Mouse (Mus musculus) liver (tissue): Measurements from ENCODE around the gene Tecr.
"Not testable (repeated sequence)": the region's sequence is repeated elsewhere in the genome, so short reads cannot be mapped to it uniquely, and the experiment has no call there.

Source experiments
- DNase-seq: peaks from one replicate; pipeline ENCODE4 v3.0.0-alpha.2; 2020; ENCODE audit warnings: mixed read lengths

Gene Tecr

GRCm38 (mm10) chr8:83617111-83617510, 9.3 kb upstream of the Tecr start:
- DNase-seq, result no peak

DNA sequence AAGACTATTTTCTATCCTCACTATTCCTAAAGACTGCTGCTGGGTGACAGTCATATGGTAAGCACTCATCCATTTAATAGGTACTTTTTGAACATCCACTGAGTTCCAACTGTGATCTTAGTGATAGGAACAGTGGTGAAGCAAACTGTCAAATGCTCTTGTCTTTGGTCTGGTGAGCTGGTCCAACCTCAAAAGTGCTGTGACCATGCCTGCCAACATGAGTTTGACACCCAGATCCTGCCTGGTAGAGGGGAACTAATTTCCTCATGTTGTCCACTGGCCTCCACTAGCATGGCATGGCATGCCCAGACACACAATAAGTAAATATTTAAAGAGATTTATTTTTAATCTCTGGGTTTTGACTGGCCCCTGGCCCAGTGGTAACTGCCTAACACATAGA, 8.9 kb upstream of the Tecr start:
- no peak for DNase-seq

GRCm38 (mm10) chr8:83613695-83614094, 5.9 kb upstream of the Tecr start:
- DNase-seq, result no peak

GRCm38 (mm10) chr8:83611921-83612320, 4.2 kb upstream of the Tecr start:
- no peak for DNase-seq

GRCm38 (mm10) chr8:83609547-83610180, 1.9 kb upstream of the Tecr start:
- DNase-seq, result no peak

- DNase-seq, result no peak
Measured at GRCm38 (mm10) chr8:83609086-83609485, 1.3 kb upstream of the Tecr start.

DNA sequence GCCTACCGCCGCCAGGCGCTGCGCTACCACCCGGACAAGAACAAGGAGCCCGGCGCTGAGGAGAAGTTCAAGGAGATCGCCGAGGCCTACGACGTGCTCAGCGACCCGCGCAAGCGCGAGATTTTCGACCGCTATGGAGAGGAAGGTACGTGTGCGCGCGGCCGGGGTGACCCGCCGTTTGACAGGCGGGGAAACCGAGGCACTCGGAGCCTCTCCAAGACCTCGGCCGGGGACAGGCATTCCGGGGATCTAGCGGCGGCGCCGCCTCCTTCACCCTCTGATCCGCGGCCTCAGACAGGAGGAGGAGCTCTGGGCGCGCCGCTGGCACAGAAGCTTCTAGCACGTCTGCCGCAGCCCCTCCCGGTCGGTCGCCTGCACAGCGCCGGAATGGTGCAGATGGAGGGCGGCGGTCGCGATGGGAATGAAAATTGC, 643 bp upstream of the Tecr start:
- DNase-seq, result peak; percentile 92

- DNase-seq, result no peak
Measured at GRCm38 (mm10) chr8:83602650-83603029, 5.1 kb downstream of the Tecr start.

DNA sequence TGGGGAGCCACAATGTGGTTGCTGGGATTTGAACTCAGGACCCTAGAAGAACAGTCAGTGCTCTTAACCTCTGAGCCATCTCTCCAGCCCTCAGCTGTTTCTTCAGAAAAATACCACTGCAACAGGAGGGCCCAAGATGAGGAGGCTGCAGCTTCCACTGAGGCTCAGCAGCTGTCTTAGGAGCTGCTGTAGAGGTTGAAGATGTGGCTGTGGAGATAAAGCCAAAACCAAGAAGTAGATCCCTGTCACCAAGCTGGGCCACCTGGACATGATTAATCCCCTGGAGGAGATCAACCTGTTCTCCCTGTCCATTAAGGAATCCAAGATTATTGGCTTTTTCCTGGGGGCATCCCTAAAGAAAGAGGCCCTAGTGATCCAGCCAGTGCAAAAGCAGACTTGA, 8.0 kb downstream of the Tecr start:
- DNase-seq, result peak; percentile 34

DNA sequence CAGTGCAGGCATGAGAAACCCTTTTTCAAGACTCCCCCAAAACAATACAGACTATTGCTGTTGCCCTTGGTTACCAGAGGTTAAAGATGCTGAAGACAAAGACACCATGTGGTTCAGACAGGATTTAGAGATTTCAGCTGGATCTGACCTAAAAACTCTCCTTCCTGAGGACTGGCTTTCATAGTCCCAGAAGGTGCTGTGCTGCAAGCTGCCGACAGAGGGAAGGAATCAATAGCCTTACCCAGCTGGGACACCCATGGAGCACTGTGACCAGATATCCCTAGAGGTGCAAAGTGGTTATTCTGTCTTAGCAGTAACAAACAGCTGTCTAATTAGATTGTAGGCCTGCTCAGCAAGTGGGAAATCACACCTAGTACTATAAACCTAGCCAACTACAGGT, 9.6 kb downstream of the Tecr start:
- DNase-seq, result no peak

- peak; percentile 51 for DNase-seq
Measured at GRCm38 (mm10) chr8:83596369-83596768, 11.4 kb downstream of the Tecr start.

DNA sequence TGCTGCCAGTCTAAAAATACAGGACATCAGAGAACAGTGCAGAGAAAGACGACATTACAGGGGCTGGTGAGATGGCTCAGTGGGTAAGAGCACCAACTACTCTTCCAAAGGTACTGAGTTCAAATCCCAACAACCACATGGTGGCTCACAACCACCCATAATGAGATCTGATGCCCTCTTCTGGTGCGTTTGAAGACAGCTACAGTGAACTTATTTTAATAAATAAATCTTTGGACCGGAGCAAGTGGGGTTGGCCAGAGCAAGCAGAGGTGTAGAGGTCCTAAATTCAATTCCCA, 12.8 kb downstream of the Tecr start:
- DNase-seq, result not testable (repeated sequence)

DNA sequence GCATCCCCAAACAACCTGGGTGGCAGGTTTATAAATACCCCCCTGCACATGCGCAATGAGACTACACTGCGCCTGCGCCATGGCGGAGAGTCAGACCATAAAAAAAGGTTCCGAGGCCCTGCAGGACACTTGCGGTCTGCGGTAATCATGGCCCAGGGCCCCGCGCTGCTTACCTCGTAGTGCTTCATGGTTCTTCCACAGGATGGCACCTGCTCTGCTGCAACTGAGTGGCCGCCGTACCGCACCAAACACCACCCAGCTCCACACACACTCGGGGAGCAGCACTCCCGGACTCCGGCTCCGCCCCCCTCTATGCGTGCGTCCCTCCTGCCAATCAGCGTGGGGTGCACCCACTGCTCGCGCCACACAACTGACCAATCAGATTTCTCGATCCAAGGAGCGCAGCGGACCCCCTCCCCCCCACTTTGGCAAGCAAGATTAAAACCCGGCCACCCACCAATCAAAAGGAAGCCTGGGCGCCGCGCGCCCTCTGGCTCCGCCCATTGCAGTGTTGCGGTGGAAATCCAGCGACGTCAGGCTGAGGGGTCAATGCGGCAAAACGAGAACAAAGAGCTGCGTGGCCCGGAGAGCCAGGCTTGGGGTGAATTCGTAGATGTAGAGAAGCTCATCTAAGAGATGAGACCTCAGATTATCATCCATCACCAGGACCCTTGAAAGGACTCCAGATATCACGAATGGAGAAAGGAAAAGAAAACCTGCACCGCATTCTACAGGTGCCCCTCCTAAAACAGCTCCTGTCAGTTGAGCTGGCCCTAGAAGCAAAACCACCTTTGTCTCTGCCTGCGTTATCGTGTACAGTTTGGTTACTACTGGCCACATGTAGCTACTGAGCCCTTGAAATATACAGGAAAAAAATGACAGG, 13.4 kb downstream of the Tecr start:
- peak; percentile 99 for DNase-seq

GRCm38 (mm10) chr8:83593325-83594166, 14.2 kb downstream of the Tecr start:
- no peak for DNase-seq

- no peak for DNase-seq
Measured at GRCm38 (mm10) chr8:83592682-83593081, 15.1 kb downstream of the Tecr start.

DNA sequence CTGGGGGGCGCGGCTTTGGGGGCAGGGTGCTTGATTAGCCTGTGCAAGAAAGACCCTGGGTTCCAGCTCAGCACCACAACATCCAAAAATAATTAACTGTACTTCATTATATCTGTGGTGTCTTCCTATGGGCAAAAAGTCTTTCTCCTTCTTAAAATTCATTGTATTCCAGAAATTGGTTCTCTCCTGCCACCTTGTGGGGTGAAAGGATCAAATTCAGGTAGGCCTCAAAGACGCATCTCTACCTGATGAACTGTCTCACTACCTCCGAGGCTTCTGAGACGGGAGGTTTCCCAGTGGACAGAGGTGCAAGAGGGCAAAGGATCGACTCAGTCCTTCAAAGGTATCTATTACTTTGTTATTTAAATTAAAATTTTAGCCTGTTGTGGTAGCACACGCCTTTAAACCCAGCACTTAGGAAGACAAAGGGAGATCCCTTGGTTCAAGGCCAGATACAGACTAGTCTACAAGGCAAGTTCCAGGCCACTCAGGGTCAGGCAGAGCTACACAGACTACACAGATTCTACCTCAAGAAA, 17.2 kb downstream of the Tecr start:
- no peak for DNase-seq

DNA sequence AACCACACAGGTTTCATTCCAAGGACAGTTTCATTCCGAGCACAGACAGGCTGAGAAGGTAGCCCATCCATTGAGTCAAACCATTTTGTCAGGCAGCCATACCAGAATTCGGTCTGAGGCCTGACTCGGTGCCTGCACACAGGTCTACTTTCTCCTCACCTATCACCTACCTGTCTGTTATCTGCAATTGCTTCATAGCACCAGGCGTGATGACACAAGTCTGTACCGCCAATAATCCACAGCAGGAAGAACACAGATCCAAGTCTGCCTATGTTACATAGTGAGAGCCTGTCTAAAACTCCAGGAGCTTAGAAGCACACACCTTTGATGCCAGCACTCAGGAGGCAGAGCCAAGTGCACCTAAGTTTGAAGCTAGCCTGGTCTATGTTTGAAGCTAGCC, 18.9 kb downstream of the Tecr start:
- DNase-seq, result no peak

DNA sequence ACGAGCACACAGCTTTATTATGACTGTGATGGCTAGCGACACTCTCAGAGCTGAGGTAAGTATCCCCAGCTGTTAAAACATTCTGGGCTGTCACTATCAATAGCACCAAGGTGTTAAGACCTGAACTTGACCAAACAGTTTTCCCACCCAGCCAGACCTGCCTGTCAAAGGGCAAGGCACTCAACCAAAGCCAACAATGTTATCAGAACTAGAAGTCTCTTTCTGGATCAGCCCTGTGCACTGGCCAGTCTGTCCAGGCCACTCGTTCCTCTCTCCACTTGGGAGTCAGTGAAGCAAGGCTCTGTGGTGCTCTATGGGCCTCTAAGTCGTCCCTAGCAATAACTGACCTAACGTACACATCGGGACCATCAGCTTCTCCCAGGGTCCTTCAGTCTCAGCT, 20.1 kb downstream of the Tecr start:
- no peak for DNase-seq

DNA sequence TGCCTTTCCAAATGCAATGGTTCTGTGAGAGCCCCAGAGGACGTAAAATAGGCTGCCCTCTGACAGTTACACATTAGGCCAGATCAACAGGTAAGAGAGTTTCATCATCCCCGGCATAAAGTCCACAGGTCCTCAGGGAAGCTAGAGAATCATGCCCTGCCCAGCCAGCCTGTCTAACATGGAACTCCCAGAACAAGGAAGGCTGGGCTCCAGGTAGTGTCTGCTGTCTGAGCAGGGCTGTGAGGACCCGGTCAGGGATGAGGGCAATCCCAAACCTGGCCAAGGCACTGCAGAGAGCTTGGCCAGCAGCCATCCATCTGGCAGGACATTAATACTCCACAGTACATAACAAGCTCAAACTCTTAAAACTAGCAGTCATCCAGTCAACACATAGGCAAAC, 22.4 kb downstream of the Tecr start:
- DNase-seq, result no peak

DNA sequence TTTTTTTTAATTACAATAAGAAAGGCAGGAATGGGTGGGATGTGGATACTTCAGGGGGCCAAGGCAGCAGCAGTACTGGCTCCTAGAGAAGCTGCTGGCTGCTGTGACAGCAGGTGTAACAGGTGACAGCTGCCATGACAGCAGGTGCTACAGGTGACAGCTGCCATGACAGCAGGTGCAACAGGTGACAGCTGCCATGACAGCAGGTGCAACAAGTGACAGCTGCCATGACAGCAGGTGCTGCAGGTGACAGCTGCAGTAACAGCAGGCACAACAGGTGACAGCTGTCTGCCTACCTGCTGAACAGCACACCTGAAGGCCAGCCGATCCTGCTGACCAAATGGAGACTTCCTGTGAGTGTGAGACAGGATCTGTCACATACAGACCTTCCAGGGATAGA, 23.0 kb downstream of the Tecr start:
- no peak for DNase-seq

DNA sequence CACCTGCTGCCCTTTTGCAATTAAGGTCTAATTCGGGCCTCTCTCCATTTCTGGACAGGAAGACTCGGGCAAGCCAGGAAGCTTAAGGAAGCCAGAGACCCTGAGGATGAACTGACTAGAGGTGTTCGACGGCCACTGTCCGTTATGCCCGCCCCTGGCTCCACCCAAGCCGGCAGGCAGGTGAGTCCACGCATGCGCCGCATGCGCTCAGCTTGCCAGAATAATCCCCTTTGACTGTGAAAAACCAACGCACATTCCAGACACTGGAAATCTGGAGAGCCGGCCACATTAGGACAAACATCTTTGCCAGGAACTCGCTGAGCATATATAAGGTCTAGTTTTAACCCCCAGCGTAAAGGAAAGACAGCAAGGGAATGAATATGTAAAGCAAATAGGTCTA, 24.5 kb downstream of the Tecr start:
- DNase-seq, result no peak

GRCm38 (mm10) chr8:83582226-83582625, 25.5 kb downstream of the Tecr start:
- DNase-seq, result no peak

DNA sequence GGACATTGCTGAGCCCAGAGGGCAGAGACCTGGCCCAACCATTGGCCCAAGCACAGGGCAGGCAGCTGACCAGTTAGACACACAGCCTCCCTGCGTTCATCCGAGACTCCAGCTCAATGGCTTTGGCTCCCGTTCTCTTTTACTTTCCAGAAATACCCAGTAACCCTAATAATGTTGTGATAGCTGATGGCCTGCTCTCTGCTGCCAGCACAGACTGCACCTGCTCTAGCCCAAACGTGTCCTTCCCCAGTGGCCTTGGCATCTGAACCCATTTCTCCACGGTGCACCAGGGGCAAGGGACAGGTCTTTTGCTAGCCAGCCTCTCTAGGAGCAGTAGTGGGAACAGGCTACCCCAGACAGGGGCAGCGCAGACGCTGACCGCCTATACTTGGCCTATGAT, 26.9 kb downstream of the Tecr start:
- no peak for DNase-seq

DNA sequence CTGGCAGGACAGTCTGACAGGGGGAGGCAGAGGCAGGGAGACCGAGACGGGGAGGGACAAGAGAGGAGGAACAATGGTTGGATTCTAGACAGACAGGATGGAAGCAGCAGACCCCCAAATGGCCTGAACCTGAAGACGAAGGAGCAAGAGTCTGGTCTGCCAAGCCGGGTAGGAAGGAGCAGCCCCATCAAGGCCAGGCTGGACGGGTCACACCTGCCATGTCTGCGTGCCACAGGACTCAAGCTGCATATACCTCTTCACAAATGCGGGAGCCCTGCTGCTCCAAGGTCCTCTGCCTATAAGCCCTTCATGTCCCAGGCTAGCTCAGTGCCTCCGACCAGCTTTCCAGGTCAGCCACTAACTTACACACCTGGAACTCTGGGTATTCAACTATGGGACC, 28.1 kb downstream of the Tecr start:
- peak; percentile 2 for DNase-seq
